Mouse (Mus musculus): Measurements from ENCODE around the gene 4930455H04Rik. TPM values are rescaled to one million over a fixed set of nuclear protein-coding genes. Genes with fewer than 3 reads are reported as not detected.

Gene 4930455H04Rik
- not detected for polyA plus RNA-seq (2017; shearing (Covaris generic))

GRCm38 (mm10) chr3:116967967-116968366 lies at the start of gene 4930455H04Rik:
4930455H04Rik (plus strand) TSS chr3:116968267.

GRCm38 (mm10) chr3:116968540-116968997 lies 502 bp downstream of the 4930455H04Rik start, which contains the start of gene Palmd:
Palmd (minus strand) TSS chr3:116968987.

Other genes starting within 250 kb of the 4930455H04Rik start
- 10 to 100 TPM in 1 of 2 experiments, 1 to 10 TPM in 1; 5.8 to 12.9 TPM for gene Agl, start 160.1 kb upstream of the 4930455H04Rik start, polyA plus RNA-seq (2017; shearing (Covaris generic))
- 10 to 100 TPM; 19.8 to 20.0 TPM for gene Frrs1, start 108.8 kb upstream of the 4930455H04Rik start, polyA plus RNA-seq (2017; shearing (Covaris generic))
- gene Palmd, start 720 bp downstream of the 4930455H04Rik start, polyA plus RNA-seq (2017; shearing (Covaris generic)) = under 1 TPM in 1 of 2 experiments, not detected in 1; 0.23 TPM